Mouse (Mus musculus) kidney, adult 2 months (tissue): Measurements from ENCODE around the gene Eif2b1.

Experiments used
- CTCF ChIP-seq: fragments of 200-500 bp; conservative IDR thresholded peaks from 2 replicates; pipeline ENCODE4 v1.5.1; 2011; ENCODE audit warnings: low read depth, mild to moderate bottlenecking, control low read depth, low read length, moderate library complexity, mixed read lengths; ENCODE audit not compliant: insufficient read depth, insufficient read length
- POLR2A ChIP-seq: fragments of 200-500 bp; IDR thresholded peaks from one replicate; pipeline ENCODE4 v1.6.1; 2011; ENCODE audit warnings: low read depth, low read length, control low read depth

DNA sequence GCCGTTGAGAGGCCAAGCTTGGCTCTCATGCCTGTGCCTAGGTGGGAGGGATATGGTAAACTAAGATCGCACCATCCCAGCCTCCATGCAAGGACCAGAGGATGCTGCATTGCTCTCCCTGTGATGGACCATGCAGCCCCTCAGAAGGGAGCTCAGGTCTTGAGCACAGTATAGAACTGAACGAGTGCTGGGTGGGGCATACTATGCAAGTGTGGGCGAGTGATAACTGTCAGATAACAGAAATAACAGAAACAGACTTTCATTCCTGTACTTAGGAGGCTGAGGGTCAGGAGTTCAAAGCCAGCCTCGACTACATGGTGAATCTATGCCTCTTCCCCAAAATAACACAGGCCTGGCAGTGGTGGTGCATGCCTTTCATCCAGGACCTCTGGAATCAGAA, 43.9 kb downstream of the Eif2b1 start:
- TF ChIP-seq POLR2A: no peak
- no peak for TF ChIP-seq CTCF
